Mouse (Mus musculus): ENCODE measurements around the gene Tas2r121.
"Not testable (repeated sequence)": the region's sequence is repeated elsewhere in the genome, so short reads cannot be mapped to it uniquely, and the experiment has no call there.

The Tas2r121 gene
- long read RNA-seq, experiment 1, result 0 reads
- long read RNA-seq, experiment 2, result 0 reads

GRCm38 (mm10) chr6:132700907-132701306, at the start of gene Tas2r121:
Gene Tas2r121 (minus strand): TSS chr6:132701007.
- intact Hi-C loops (cut with DNase I), result no loop called here

GRCm38 (mm10) chr6:132750206-132750605, 49.4 kb upstream of the Tas2r121 start:
- intact Hi-C loops (cut with DNase I), result no loop called here

- intact Hi-C loops (cut with DNase I), result no loop called here
Observed at GRCm38 (mm10) chr6:132737935-132738334, 37.1 kb upstream of the Tas2r121 start, which contains the start of gene Tas2r115. Gene Tas2r115 (minus strand): TSS chr6:132738035.

GRCm38 (mm10) chr6:132711828-132712227, 11.0 kb upstream of the Tas2r121 start, which contains the start of gene Tas2r122:
Gene Tas2r122 (minus strand): TSS chr6:132711928.
- intact Hi-C loops (cut with DNase I), result no loop called here

GRCm38 (mm10) chr6:132691596-132691995, 9.2 kb downstream of the Tas2r121 start:
- intact Hi-C loops (cut with DNase I), result not testable (repeated sequence)

- intact Hi-C loops (cut with DNase I), result no loop called here
Observed at GRCm38 (mm10) chr6:132656653-132657052, 44.2 kb downstream of the Tas2r121 start, which contains the start of gene Tas2r120. Gene Tas2r120 (plus strand): TSS chr6:132656953.

- intact Hi-C loops (cut with DNase I), result no loop called here
Observed at GRCm38 (mm10) chr6:132651426-132651825, 49.4 kb downstream of the Tas2r121 start, which contains the start of gene A630073D07Rik. Gene A630073D07Rik (minus strand): TSS chr6:132651526.
